8 mouse cellular contexts compared by ENCODE assay signal in the genomic region with DNA sequence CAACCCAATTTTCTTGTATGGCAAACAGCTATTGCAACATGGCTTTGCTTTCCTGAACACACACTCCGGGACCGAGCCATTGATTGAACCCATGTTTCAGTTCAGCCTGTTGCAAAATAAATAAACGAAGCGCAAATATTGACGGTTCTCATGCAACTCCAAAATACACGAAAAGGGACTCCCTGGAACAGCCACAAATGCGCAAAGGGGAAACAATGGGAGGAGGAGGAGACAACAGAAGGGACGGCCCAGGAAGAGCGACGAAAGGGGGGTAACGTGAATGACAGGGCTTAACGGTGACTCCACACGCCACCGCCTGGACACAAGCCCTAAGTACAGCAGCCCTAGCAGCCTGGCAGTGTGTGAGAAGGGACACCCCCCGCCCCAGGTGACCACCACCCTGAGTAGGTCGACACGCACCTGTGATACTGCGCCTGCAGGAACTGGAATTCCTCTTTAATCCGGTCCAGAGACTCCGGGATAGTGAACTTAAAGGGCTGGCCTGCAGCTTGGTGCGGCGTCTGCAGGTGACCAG. TPM values are rescaled to one million over a fixed set of nuclear protein-coding genes. Genes with fewer than 3 reads are reported as not detected.
A peak's percentile ranks its signal among the peaks of the same experiment; 100 is the strongest.
DNase-seq lines count a peak whose midpoint lies in the region; ATAC-seq lines count a peak whose summit lies in the region.

No protein-coding gene starts in this region.

- no peaks in the 10 kb centered on the region for H3K9me3 ChIP-seq in hindbrain, embryonic 13.5 days

- peak overlapping the region; percentile 97 for H3K27ac ChIP-seq in hindbrain, embryonic 13.5 days

- H3K4me1 ChIP-seq in hindbrain, embryonic 13.5 days (replicated peaks), result peaks cover 50% of the 10 kb centered on the region

- H3K36me3 ChIP-seq in hindbrain, embryonic 13.5 days, result no peaks in the 10 kb centered on the region

- H3K4me3 ChIP-seq in hindbrain, embryonic 13.5 days, result peak overlapping the region; percentile 87

- H3K9ac ChIP-seq in hindbrain, embryonic 13.5 days, result peak overlapping the region; percentile 94

- peaks cover 10% of the 10 kb centered on the region for H3K27me3 ChIP-seq in hindbrain, embryonic 13.5 days

- under 1% methylated on average over 22 of the region's 22 CpGs for WGBS in hindbrain, embryonic 13.5 days

- peak; percentile 90 for DNase-seq in Muller cell, postnatal 12 days (ENCODE audit: inconsistent ontology term)
- peak; percentile 84 for DNase-seq in cerebellum, adult 9-10 months
- DNase-seq in frontal cortex, postnatal 14 days (ENCODE audit: low spot score in 2 of 2), result peak; percentile 57 to 69
- peak; percentile 60 to 69 for DNase-seq in layer of hippocampus, postnatal 25 days (ENCODE audit: extremely low spot score in 1 of 2, low spot score in 1 of 2)
- peak; percentile 82 for DNase-seq in lung, postnatal 14 days
- peak; percentile 43 for DNase-seq in retina, adult 2 months (ENCODE audit: low read depth, low spot score)
- peak; percentile 55 for DNase-seq in thymus, postnatal 25 days

- peak overlapping the region; percentile 71 for H3K4me2 ChIP-seq in hindbrain, embryonic 13.5 days

- peak; percentile 27 for ATAC-seq in hindbrain, embryonic 13.5 days (ENCODE audit: low FRiP score)

RNA-seq across cellular contexts. Expression of gene Tle1, which starts 1.8 kb away (rescaled TPM):
- 42.9 and 45.1 TPM in 2 replicates for polyA plus RNA-seq in hindbrain, embryonic 13.5 days (2015; fragmentation: Nextera tagmentation; extraction: Ambion mirVana)
- total RNA-seq in layer of hippocampus, postnatal 25 days (2021), result 10 to 100 TPM; 66.2 to 73.2 TPM

Comparison
In these comparisons a context has a peak if more than half of its experiments do, and no peak if none do; other contexts are left out.
1. Peak in every context shown above with its lines: DNase-seq, ATAC-seq, H3K4me3 ChIP-seq and H3K27ac ChIP-seq.